Mouse (Mus musculus): ENCODE results near the gene Wdr31. TPM values are rescaled to one million over a fixed set of nuclear protein-coding genes. Genes with fewer than 3 reads are reported as not detected.

The Wdr31 gene
- 10.5 and 12.3 TPM in 2 replicates for polyA plus RNA-seq (2012; rRNA removed)

- under 1% methylated on average over 30 of the region's 30 CpGs for WGBS
- peak; percentile 85 for DNase-seq
- no peaks in the 10 kb centered on the region for H3K36me3 ChIP-seq (ENCODE audit: control insufficient read depth, insufficient read depth, low read length)
- H3K27ac ChIP-seq (ENCODE audit: insufficient read depth, low read depth, low read length), result no peak within 1 kb of the TSS
- peaks cover 4% of the 10 kb centered on the region for H3K4me1 ChIP-seq (ENCODE audit: control insufficient read depth, insufficient read depth, low read length)
- H3K27me3 ChIP-seq (replicated peaks; ENCODE audit: control insufficient read depth, insufficient read depth, low read length), result no peaks in the 10 kb centered on the region
- peak within 1 kb of the TSS; percentile 74 for H3K4me3 ChIP-seq (ENCODE audit: insufficient read depth, low read depth, low read length)
- TF ChIP-seq POLR2A (IDR thresholded peaks at IDR 0.05; ENCODE audit: low read depth, low read length) (no peak), CTCF (conservative IDR thresholded peaks at IDR 0.05; ENCODE audit: insufficient read depth, insufficient read length, low read depth, low read length) (no peak)
These were observed at the start of gene Wdr31 for GRCm38 (mm10) chr4:62470598-62471051. TSS of gene Wdr31 (minus strand) at chr4:62470896.

DNA sequence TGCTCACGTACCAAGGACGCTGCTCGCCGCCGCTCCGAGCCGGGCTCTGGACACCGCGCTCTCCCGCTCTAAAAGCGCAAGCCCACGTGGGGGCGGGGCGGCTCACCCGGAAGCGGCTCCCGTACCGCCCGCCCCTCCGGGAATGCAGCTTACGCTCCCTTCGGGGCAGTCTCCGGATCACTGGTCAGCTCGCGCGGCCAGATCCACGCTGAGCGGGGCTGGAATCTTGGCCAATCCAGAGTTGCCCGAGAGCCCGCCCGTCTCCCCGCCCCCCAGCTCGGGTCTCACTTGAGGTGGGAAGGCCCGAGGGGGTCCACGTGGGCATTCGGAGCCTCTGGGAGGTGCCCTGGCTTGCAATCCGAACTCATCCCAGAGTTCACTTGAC lies 49.1 kb upstream of the Wdr31 start, which contains the start of gene Alad:
Gene Alad (minus strand): TSS at position 70 of the 385 bp plus-strand sequence.
- under 1% methylated on average over 37 of the region's 37 CpGs for WGBS
- Histone ChIP-seq H3K4me3 (ENCODE audit: insufficient read depth, low read depth, low read length) (peak within 1 kb of the TSS; percentile 88), H3K27ac (ENCODE audit: insufficient read depth, low read depth, low read length) (peak within 1 kb of the TSS; percentile 80), H3K36me3 (ENCODE audit: control insufficient read depth, insufficient read depth, low read length) (no peaks in the 10 kb centered on the region), H3K4me1 (ENCODE audit: control insufficient read depth, insufficient read depth, low read length) (peaks cover 35% of the 10 kb centered on the region), H3K27me3 (replicated peaks; ENCODE audit: control insufficient read depth, insufficient read depth, low read length) (no peaks in the 10 kb centered on the region)
- peak; percentile 96 for DNase-seq
- TF ChIP-seq CTCF (conservative IDR thresholded peaks at IDR 0.05; ENCODE audit: insufficient read depth, insufficient read length, low read depth, low read length) (no peak), POLR2A (IDR thresholded peaks at IDR 0.05; ENCODE audit: low read depth, low read length) (peak; percentile 22)

DNA sequence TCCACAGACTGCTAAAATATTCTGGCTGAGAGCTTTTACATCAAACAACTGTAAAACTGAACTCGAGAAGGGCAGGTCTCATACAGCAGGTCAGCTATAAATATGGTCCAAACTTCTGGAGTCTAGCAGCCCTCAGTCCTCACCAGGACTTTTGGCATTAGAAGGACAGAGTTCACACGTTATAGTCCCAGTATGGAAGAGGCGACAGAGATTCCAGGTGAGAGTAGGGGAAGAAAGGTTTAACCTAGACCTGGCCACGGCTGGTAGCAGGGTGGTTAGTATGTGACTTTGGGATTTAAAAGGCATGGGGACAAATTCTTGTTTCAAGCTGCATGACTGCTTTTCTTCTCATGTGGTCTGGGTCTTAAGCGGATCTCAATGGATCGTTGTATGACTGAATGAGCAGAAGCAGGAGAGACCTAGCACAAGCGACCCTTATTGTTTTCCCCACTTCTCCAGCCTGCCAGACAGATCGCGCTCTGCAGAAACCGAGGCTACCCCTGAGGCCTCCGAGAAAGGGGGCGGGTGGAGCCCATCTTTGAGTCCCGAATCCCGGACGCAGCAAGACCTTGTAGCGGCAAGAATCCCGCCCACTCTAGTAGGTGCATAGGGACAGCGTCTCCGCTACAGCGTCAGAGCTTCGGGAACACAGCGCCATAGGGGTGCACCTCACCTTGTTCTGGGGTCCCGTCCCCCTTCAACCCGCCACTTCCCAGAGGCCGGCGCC lies 48.6 kb upstream of the Wdr31 start:
- no peaks in the 10 kb centered on the region for H3K27me3 ChIP-seq (replicated peaks; ENCODE audit: control insufficient read depth, insufficient read depth, low read length)
- TF ChIP-seq CTCF (conservative IDR thresholded peaks at IDR 0.05; ENCODE audit: insufficient read depth, insufficient read length, low read depth, low read length) (no peak), POLR2A (IDR thresholded peaks at IDR 0.05; ENCODE audit: low read depth, low read length) (no peak)
- WGBS, result 1% methylated on average over 26 of the region's 26 CpGs
- H3K4me3 ChIP-seq (ENCODE audit: insufficient read depth, low read depth, low read length), result peak overlapping the region; percentile 88
- peaks cover 35% of the 10 kb centered on the region for H3K4me1 ChIP-seq (ENCODE audit: control insufficient read depth, insufficient read depth, low read length)
- H3K27ac ChIP-seq (ENCODE audit: insufficient read depth, low read depth, low read length), result peak overlapping the region; percentile 75
- H3K36me3 ChIP-seq (ENCODE audit: control insufficient read depth, insufficient read depth, low read length), result no peaks in the 10 kb centered on the region
- no peak for DNase-seq

GRCm38 (mm10) chr4:62518416-62519121 lies 47.9 kb upstream of the Wdr31 start:
- peak; percentile 2 for TF ChIP-seq POLR2A (IDR thresholded peaks at IDR 0.05; ENCODE audit: low read depth, low read length)
- TF ChIP-seq CTCF (conservative IDR thresholded peaks at IDR 0.05; ENCODE audit: insufficient read depth, insufficient read length, low read depth, low read length), result no peak
- 18% methylated on average over 13 of the region's 13 CpGs for whole genome bisulfite sequencing
- H3K27me3 ChIP-seq (replicated peaks; ENCODE audit: control insufficient read depth, insufficient read depth, low read length), result no peaks in the 10 kb centered on the region

DNA sequence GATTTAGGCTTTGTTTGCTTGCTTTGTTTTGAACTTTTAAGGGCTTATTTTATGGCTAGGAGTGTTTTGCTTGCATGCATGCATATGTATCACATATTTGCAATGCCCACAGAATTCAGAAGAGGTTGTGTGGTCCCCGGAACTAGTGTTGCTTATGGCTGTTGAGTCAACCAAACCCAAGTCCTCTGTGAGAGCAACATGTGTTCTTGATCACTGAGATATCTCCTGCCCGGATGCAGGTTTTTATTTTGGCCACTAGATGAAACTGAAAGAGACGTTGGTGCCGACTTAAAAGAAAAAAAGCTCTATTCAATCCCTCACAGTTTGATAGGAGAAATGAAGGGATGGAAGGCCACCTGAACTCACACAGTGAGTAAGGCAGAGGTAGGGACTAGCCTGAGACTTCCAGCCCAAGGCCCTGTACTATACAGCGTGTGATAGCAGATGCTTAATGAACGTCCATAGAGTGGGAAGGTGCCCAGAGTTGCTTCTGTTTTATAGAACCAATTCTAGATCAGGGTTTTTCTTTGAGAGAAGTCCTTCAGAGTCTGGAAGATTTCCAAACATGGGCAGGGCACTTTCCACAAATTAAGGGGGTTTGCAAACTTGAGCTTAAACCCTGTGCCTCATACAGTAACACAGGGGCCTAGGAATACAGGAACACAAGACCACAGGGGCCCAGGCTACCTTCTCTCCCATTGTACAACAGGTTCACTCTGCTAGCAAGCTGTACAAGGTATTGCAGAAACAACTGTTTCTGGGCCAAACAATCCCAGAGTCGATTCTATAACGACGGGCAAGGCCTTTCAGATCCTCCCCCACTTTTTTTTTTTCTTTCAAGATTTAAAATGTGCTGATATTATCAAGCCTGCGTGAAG lies 47.1 kb upstream of the Wdr31 start:
- H3K27me3 ChIP-seq (replicated peaks; ENCODE audit: control insufficient read depth, insufficient read depth, low read length), result no peaks in the 10 kb centered on the region
- DNase-seq, result no peak
- TF ChIP-seq CTCF (conservative IDR thresholded peaks at IDR 0.05; ENCODE audit: insufficient read depth, insufficient read length, low read depth, low read length), result no peak
- TF ChIP-seq POLR2A (IDR thresholded peaks at IDR 0.05; ENCODE audit: low read depth, low read length), result no peak
- peaks cover 35% of the 10 kb centered on the region for H3K4me1 ChIP-seq (ENCODE audit: control insufficient read depth, insufficient read depth, low read length)
- 43% methylated on average over 10 of the region's 10 CpGs for WGBS
- peak overlapping the region; percentile 88 for H3K4me3 ChIP-seq (ENCODE audit: insufficient read depth, low read depth, low read length)
- no peaks in the 10 kb centered on the region for H3K36me3 ChIP-seq (ENCODE audit: control insufficient read depth, insufficient read depth, low read length)
- peak overlapping the region; percentile 75 for H3K27ac ChIP-seq (ENCODE audit: insufficient read depth, low read depth, low read length)

More at GRCm38 (mm10) chr4:62518416-62519121, 47.9 kb upstream of the Wdr31 start:
- DNase-seq, result peak; percentile 84
- Histone ChIP-seq H3K4me1 (ENCODE audit: control insufficient read depth, insufficient read depth, low read length) (peaks cover 35% of the 10 kb centered on the region), H3K36me3 (ENCODE audit: control insufficient read depth, insufficient read depth, low read length) (no peaks in the 10 kb centered on the region), H3K4me3 (ENCODE audit: insufficient read depth, low read depth, low read length) (peak overlapping the region; percentile 88), H3K27ac (ENCODE audit: insufficient read depth, low read depth, low read length) (peak overlapping the region; percentile 75)

GRCm38 (mm10) chr4:62517046-62517445 lies 46.4 kb upstream of the Wdr31 start:
- 78% methylated on average over 8 of the region's 8 CpGs for WGBS
- TF ChIP-seq POLR2A (IDR thresholded peaks at IDR 0.05; ENCODE audit: low read depth, low read length) (no peak), CTCF (conservative IDR thresholded peaks at IDR 0.05; ENCODE audit: insufficient read depth, insufficient read length, low read depth, low read length) (no peak)
- Histone ChIP-seq H3K4me1 (ENCODE audit: control insufficient read depth, insufficient read depth, low read length) (peaks cover 35% of the 10 kb centered on the region), H3K27ac (ENCODE audit: insufficient read depth, low read depth, low read length) (peak overlapping the region; percentile 69; the same call in 1 of the 2 replicates), H3K36me3 (ENCODE audit: control insufficient read depth, insufficient read depth, low read length) (no peaks in the 10 kb centered on the region), H3K4me3 (ENCODE audit: insufficient read depth, low read depth, low read length) (no peak overlapping the region), H3K27me3 (replicated peaks; ENCODE audit: control insufficient read depth, insufficient read depth, low read length) (no peaks in the 10 kb centered on the region)
- no peak for DNase-seq
